Mouse (Mus musculus) MEL (cell line): Measurements from ENCODE around the gene Prkg2. TPM values are rescaled to one million over a fixed set of nuclear protein-coding genes. Genes with fewer than 3 reads are reported as not detected.

Experiments
- DNase-seq: peaks from one replicate; pipeline ENCODE4 v3.0.0; 2011; ENCODE audit warnings: low read depth, low spot score
- H3K27ac ChIP-seq: 2 replicates; pipeline ENCODE4 v1.5.1; 2012; ENCODE audit warnings: low read depth, mild to moderate bottlenecking, control low read depth, low read length, moderate library complexity; ENCODE audit not compliant: control insufficient read depth
- H3K27me3 ChIP-seq, 2 experiments: fragments of 150-350 bp in 1 of 2; sonication (generic) in 1 of 2; 2 replicates each; pipeline ENCODE4 v1.6.1; 2012; ENCODE audit warnings: low read length in 2 of 2, mild to moderate bottlenecking in 2 of 2, improper control_type of control experiment in 1 of 2, moderate library complexity in 1 of 2; ENCODE audit not compliant: insufficient read depth in 2 of 2, control insufficient read depth in 1 of 2
- H3K36me3 ChIP-seq, 2 experiments: 2 replicates each; pipeline ENCODE4 v1.6.1; 2012 to 2014; ENCODE audit warnings: low read length in 2 of 2, improper control_type of control experiment in 1 of 2, inconsistent platforms in 1 of 2, mild to moderate bottlenecking in 1 of 2; ENCODE audit not compliant: insufficient read depth in 2 of 2, control insufficient read depth in 1 of 2
- H3K4me1 ChIP-seq, 2 experiments: fragments of 150-350 bp in 1 of 2; sonication (generic) in 1 of 2; 2 replicates each; pipeline ENCODE4 v1.6.1; 2012; ENCODE audit warnings: low read length in 2 of 2, improper control_type of control experiment in 1 of 2, mild to moderate bottlenecking in 1 of 2; ENCODE audit not compliant: insufficient read depth in 2 of 2, control insufficient read depth in 1 of 2
- H3K4me3 ChIP-seq, 2 experiments: fragments of 150-350 bp in 1 of 2; sonication (generic) in 1 of 2; 2 replicates each; pipeline ENCODE4 v1.5.1; 2012; ENCODE audit warnings: low read depth in 2 of 2, low read length in 2 of 2, mild to moderate bottlenecking in 2 of 2, moderate library complexity in 2 of 2, control low read depth in 1 of 2, improper control_type of control experiment in 1 of 2; ENCODE audit not compliant: control insufficient read depth in 1 of 2, insufficient read depth in 1 of 2
- H3K79me2 ChIP-seq: 2 replicates; pipeline ENCODE4 v1.6.1; 2012; ENCODE audit warnings: mild to moderate bottlenecking, low read length, moderate library complexity; ENCODE audit not compliant: control insufficient read depth, poor library complexity, insufficient read depth
- H3K9ac ChIP-seq: 2 replicates; pipeline ENCODE4 v1.6.1; 2012; ENCODE audit warnings: low read depth, mild to moderate bottlenecking, control low read depth, low read length, moderate library complexity; ENCODE audit not compliant: control insufficient read depth, poor library complexity, severe bottlenecking
- H3K9me3 ChIP-seq: fragments of 150-350 bp; sonication (generic); replicated peaks from 2 replicates; pipeline ENCODE4 v1.6.1; 2012; ENCODE audit warnings: mild to moderate bottlenecking, low read length, improper control_type of control experiment, moderate library complexity; ENCODE audit not compliant: insufficient read depth
- BHLHE40 ChIP-seq: IDR thresholded peaks from 2 replicates; pipeline ENCODE4 v1.6.1; 2012; ENCODE audit warnings: low read depth, mild to moderate bottlenecking, inconsistent platforms, low read length, improper control_type of control experiment, borderline replicate concordance
- CHD2 ChIP-seq: IDR thresholded peaks from 2 replicates; pipeline ENCODE4 v1.6.1; 2011; ENCODE audit warnings: low read length, improper control_type of control experiment
- EP300 ChIP-seq, 2 experiments: IDR thresholded peaks; 2 replicates each; pipeline ENCODE4 v1.6.1; 2011; ENCODE audit warnings: improper control_type of control experiment in 2 of 2, low read length in 2 of 2, low read depth in 1 of 2, mild to moderate bottlenecking in 1 of 2
- GABPA ChIP-seq: IDR thresholded peaks from 2 replicates; pipeline ENCODE4 v1.6.1; 2012; ENCODE audit warnings: low read depth, mild to moderate bottlenecking, inconsistent platforms, low read length, improper control_type of control experiment, moderate library complexity
- GATA1 ChIP-seq: IDR thresholded peaks from 2 replicates; pipeline ENCODE4 v1.6.1; 2011; ENCODE audit warnings: low read depth, low read length, improper control_type of control experiment
- HCFC1 ChIP-seq: IDR thresholded peaks from 2 replicates; pipeline ENCODE4 v1.6.1; 2012; ENCODE audit warnings: low read depth, mild to moderate bottlenecking, inconsistent platforms, low read length, improper control_type of control experiment, moderate library complexity
- JUND ChIP-seq: IDR thresholded peaks from 2 replicates; pipeline ENCODE4 v1.6.1; 2011; ENCODE audit warnings: low read depth, mild to moderate bottlenecking, improper control_type of control experiment, low read length
- KAT2A ChIP-seq: conservative IDR thresholded peaks from 2 replicates; pipeline ENCODE4 v1.6.1; 2012; ENCODE audit warnings: low read depth, low read length, improper control_type of control experiment, inconsistent platforms
- MAX ChIP-seq: IDR thresholded peaks from 2 replicates; pipeline ENCODE4 v1.6.1; 2011; ENCODE audit warnings: low read length, improper control_type of control experiment
- MAZ ChIP-seq: IDR thresholded peaks from 2 replicates; pipeline ENCODE4 v1.6.1; 2012; ENCODE audit warnings: low read depth, mild to moderate bottlenecking, inconsistent platforms, low read length, improper control_type of control experiment
- MEF2A ChIP-seq: IDR thresholded peaks from 2 replicates; pipeline ENCODE4 v1.6.1; 2014; ENCODE audit warnings: low read depth, mild to moderate bottlenecking, inconsistent platforms, low read length, improper control_type of control experiment; ENCODE audit not compliant: poor library complexity, insufficient replicate concordance, severe bottlenecking; ENCODE audit errors: extremely low read depth
- MXI1 ChIP-seq: IDR thresholded peaks from 2 replicates; pipeline ENCODE4 v1.6.1; 2011; ENCODE audit warnings: mild to moderate bottlenecking, low read depth, low read length, improper control_type of control experiment
- MYB ChIP-seq: IDR thresholded peaks from 2 replicates; pipeline ENCODE4 v1.6.1; 2011; ENCODE audit warnings: mild to moderate bottlenecking, low read depth, low read length, improper control_type of control experiment
- POLR2AphosphoS2 ChIP-seq: IDR thresholded peaks from 2 replicates; pipeline ENCODE4 v1.6.1; 2011; ENCODE audit warnings: low read length, improper control_type of control experiment
- RCOR1 ChIP-seq: IDR thresholded peaks from 2 replicates; pipeline ENCODE4 v1.6.1; 2012; ENCODE audit warnings: low read depth, mild to moderate bottlenecking, inconsistent platforms, low read length, improper control_type of control experiment
- SIN3A ChIP-seq: IDR thresholded peaks from 2 replicates; pipeline ENCODE4 v1.6.1; 2012; ENCODE audit warnings: low read length, improper control_type of control experiment, inconsistent platforms
- UBTF ChIP-seq: IDR thresholded peaks from 2 replicates; pipeline ENCODE4 v1.6.1; 2012; ENCODE audit warnings: low read depth, mild to moderate bottlenecking, inconsistent platforms, low read length, improper control_type of control experiment, moderate library complexity, borderline replicate concordance; ENCODE audit not compliant: insufficient read depth
- USF2 ChIP-seq, 2 experiments: IDR thresholded peaks; 2 replicates each; pipeline ENCODE4 v1.6.1; 2011 to 2012; ENCODE audit warnings: improper control_type of control experiment in 2 of 2, low read length in 2 of 2, borderline replicate concordance in 1 of 2, inconsistent platforms in 1 of 2, low read depth in 1 of 2, mild to moderate bottlenecking in 1 of 2; ENCODE audit not compliant: insufficient read depth in 1 of 2
- ZC3H11A ChIP-seq: IDR thresholded peaks from 2 replicates; pipeline ENCODE4 v1.6.1; 2012; ENCODE audit warnings: low read depth, mild to moderate bottlenecking, inconsistent platforms, low read length, improper control_type of control experiment
- polyA plus RNA-seq, 2 experiments: library from polyadenylated mRNA; stranded (reverse) in 1 of 2; unstranded in 1 of 2; fragments of >175 nt in 1 of 2; fragments of >200 nt in 1 of 2; gene quantifications; 2 replicates each; pipeline versions ENCODE4 v1.2.1 to v1.2.4; 2012; ENCODE audit warnings: low replicate concordance in 2 of 2, low read depth in 1 of 2; ENCODE audit not compliant: insufficient read length in 2 of 2, insufficient read depth in 1 of 2, missing spikeins in 1 of 2
- total RNA-seq: library from RNA; depleted of rRNA; stranded (reverse); fragments of 300-350 nt; gene quantifications from 2 replicates; pipeline ENCODE4 v1.2.3, GENCODE M21; 2012

Gene Prkg2
- total and polyA plus RNA-seq, 3 experiments, result not detected

GRCm38 (mm10) chr5:98918716-98919115 lies 118.4 kb downstream of the Prkg2 start:
- H3K27me3 ChIP-seq, result no peaks in the 10 kb centered on the region
- no peak for DNase-seq
- no peaks in the 10 kb centered on the region for H3K36me3 ChIP-seq
- no peak overlapping the region for H3K27ac ChIP-seq
- no peak overlapping the region for H3K9ac ChIP-seq
- H3K79me2 ChIP-seq, result no peaks in the 10 kb centered on the region
- H3K9me3 ChIP-seq, result no peaks in the 10 kb centered on the region
- H3K4me3 ChIP-seq, result no peak overlapping the region
- no peak for TF ChIP-seq POLR2AphosphoS2
- TF ChIP-seq, all 39 proteins: peak for 0
- H3K4me1 ChIP-seq, result no peaks in the 10 kb centered on the region

- no peak for DNase-seq
- no peak overlapping the region for H3K27ac ChIP-seq
- H3K27me3 ChIP-seq, result no peaks in the 10 kb centered on the region
- no peaks in the 10 kb centered on the region for H3K36me3 ChIP-seq
- TF ChIP-seq JUND (no peak), RCOR1 (no peak), KAT2A (no peak), MEF2A (no peak), MAZ (no peak), GATA1 (no peak), UBTF (no peak), EP300 (IDR thresholded peaks at IDR 0.05; ENCODE audit: low read depth in 1 of 2, low read length in 2 of 2) (no peak), SIN3A (no peak), MAX (no peak), BHLHE40 (no peak), USF2 (IDR thresholded peaks at IDR 0.05; ENCODE audit: borderline replicate concordance in 1 of 2, insufficient read depth in 1 of 2, low read depth in 1 of 2, low read length in 2 of 2) (no peak), CHD2 (no peak), MYB (no peak), GABPA (no peak), MXI1 (no peak), ZC3H11A (no peak), HCFC1 (no peak)
- H3K9ac ChIP-seq, result no peak overlapping the region
- no peak overlapping the region for H3K4me3 ChIP-seq
- H3K9me3 ChIP-seq, result no peaks in the 10 kb centered on the region
- no peaks in the 10 kb centered on the region for H3K79me2 ChIP-seq
- no peaks in the 10 kb centered on the region for H3K4me1 ChIP-seq
Observed at GRCm38 (mm10) chr5:98902339-98902738, 134.8 kb downstream of the Prkg2 start.
